Mouse (Mus musculus) neural tube, embryonic 11.5 days (tissue): ENCODE measurements around the gene Pitpnm2. TPM values are rescaled to one million over a fixed set of nuclear protein-coding genes. Genes with fewer than 3 reads are reported as not detected.

Experiments
- ATAC-seq: fragments of 200-750 bp; cut with Nextera tagmentation; 2 replicates; pipeline ENCODE4 v1.8.0; 2017; ENCODE audit warnings: moderate number of reproducible peaks, mild to moderate bottlenecking, moderate TSS enrichment, moderate library complexity; ENCODE audit not compliant: insufficient read depth, low FRiP score, low TSS enrichment
- DNase-seq: peaks from one replicate; pipeline ENCODE4 v3.0.0-alpha.2; 2015; ENCODE audit warnings: low spot score
- H3K27ac ChIP-seq: fragments of 300-500 bp; sonication (generic); 2 replicates; pipeline ENCODE4 v1.5.1; 2014; ENCODE audit warnings: low read depth, mild to moderate bottlenecking, low read length
- H3K27me3 ChIP-seq: fragments of 300-500 bp; sonication (generic); 2 replicates; pipeline ENCODE4 v1.6.1; 2014; ENCODE audit warnings: mild to moderate bottlenecking, low read length, mixed read lengths; ENCODE audit not compliant: control insufficient read depth, insufficient read depth
- H3K36me3 ChIP-seq: fragments of 300-500 bp; sonication (generic); 2 replicates; pipeline ENCODE4 v1.6.1; 2014; ENCODE audit warnings: mild to moderate bottlenecking, low read length, moderate library complexity, mixed read lengths; ENCODE audit not compliant: control insufficient read depth, insufficient read depth
- H3K4me1 ChIP-seq: fragments of 300-500 bp; sonication (generic); 2 replicates; pipeline ENCODE4 v1.6.1; 2014; ENCODE audit warnings: low read length, mixed read lengths; ENCODE audit not compliant: control insufficient read depth, insufficient read depth
- H3K4me2 ChIP-seq: fragments of 300-500 bp; sonication (generic); 2 replicates; pipeline ENCODE4 v1.6.1; 2014; ENCODE audit warnings: low read depth, mild to moderate bottlenecking, moderate library complexity
- H3K4me3 ChIP-seq: fragments of 300-500 bp; sonication (generic); 2 replicates; pipeline ENCODE4 v1.5.1; 2014; ENCODE audit warnings: low read depth, low read length
- H3K9ac ChIP-seq: fragments of 300-500 bp; sonication (generic); 2 replicates; pipeline ENCODE4 v1.6.1; 2014; ENCODE audit warnings: mild to moderate bottlenecking, low read length
- H3K9me3 ChIP-seq: fragments of 300-500 bp; sonication (generic); 2 replicates; pipeline ENCODE4 v1.6.1; 2016; ENCODE audit warnings: low read length; ENCODE audit not compliant: control insufficient read depth
- WGBS: fragments of 180-500 bp; shearing (Covaris S2); extraction: QIAGEN DNeasy Blood & Tissue Kit; methylation state at CpG from one replicate; pipeline ENCODE4 v1.1.7; 2014; 5-methylcytosine and 5-hydroxymethylcytosine counted together
- polyA plus RNA-seq: library from polyadenylated mRNA; unstranded; fragments of >200 nt; fragmentation: Nextera tagmentation; extraction: Ambion mirVana; gene quantifications from 2 replicates; pipeline ENCODE4 v1.2.1, GENCODE M21; 2014

Gene Pitpnm2
- polyA plus RNA-seq, 1 experiment from 2014 or later, result 5.5 TPM

DNA sequence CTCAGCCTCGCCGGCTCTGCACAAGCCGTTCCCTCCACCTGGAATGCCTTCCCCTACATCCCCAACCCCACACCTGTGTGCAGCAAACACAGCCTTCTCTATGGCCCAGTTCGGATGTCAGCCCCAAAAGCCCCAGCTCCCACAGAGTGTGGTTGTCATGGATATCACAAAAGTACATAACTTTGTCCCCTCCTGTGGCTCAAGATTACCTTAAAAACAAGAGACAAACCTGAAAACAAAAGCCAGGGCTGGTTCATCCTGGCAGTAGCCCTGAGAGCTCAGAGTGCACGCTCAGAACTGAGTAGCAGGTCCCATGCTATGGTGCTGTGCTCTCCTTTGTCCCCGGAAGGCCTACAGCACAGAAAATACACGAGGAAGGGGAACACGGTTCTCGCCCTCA is 44.3 kb downstream of the Pitpnm2 start:
- no peak overlapping the region for H3K27ac ChIP-seq
- peaks cover 12% of the 10 kb centered on the region for H3K4me1 ChIP-seq
- H3K9ac ChIP-seq, result no peak overlapping the region
- no peak overlapping the region for H3K4me2 ChIP-seq
- H3K9me3 ChIP-seq, result no peaks in the 10 kb centered on the region
- no peaks in the 10 kb centered on the region for H3K36me3 ChIP-seq
- 72% methylated on average over 9 of the region's 9 CpGs for WGBS
- H3K4me3 ChIP-seq, result no peak overlapping the region
- ATAC-seq (no peak), DNase-seq (no peak)
- H3K27me3 ChIP-seq, result no peaks in the 10 kb centered on the region

DNA sequence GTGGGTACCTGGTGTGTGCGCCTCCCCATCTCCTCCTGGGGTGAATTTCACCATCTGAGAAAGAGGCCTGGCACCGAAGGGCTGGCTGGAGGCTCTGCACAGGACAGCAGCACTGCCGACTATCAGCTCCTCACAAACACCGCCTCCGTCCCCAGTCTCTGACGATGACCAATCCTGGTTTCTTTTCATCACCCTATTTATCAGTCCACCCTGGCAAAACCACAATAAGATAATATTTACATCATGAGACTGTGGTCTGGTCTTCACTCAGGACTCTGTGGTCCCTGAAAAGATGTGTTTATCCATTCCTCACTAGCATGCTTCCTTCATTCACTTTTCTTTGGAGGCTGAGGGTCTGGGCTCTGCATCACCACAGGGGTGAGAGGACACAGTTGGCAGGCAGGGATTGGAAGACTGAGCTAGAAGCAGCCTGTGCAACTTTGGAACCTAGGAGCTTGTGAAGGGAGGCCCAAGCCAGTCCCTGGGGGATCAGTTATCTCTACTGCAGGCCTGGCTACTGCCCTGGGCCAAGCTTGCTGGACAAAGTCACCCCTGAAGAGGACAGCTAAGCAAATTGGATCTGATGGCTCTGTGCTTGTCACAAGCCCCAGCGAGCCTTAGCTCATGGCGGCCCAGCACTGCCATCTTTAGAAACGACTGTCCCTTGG is 45.3 kb downstream of the Pitpnm2 start:
- no peak overlapping the region for H3K27ac ChIP-seq
- ATAC-seq (no peak), DNase-seq (no peak)
- 90% methylated on average over 9 of the region's 9 CpGs for WGBS
- no peaks in the 10 kb centered on the region for H3K9me3 ChIP-seq
- H3K4me2 ChIP-seq, result no peak overlapping the region
- H3K36me3 ChIP-seq, result no peaks in the 10 kb centered on the region
- no peaks in the 10 kb centered on the region for H3K27me3 ChIP-seq
- H3K4me3 ChIP-seq, result no peak overlapping the region
- H3K4me1 ChIP-seq, result peaks cover 10% of the 10 kb centered on the region
- H3K9ac ChIP-seq, result no peak overlapping the region

DNA sequence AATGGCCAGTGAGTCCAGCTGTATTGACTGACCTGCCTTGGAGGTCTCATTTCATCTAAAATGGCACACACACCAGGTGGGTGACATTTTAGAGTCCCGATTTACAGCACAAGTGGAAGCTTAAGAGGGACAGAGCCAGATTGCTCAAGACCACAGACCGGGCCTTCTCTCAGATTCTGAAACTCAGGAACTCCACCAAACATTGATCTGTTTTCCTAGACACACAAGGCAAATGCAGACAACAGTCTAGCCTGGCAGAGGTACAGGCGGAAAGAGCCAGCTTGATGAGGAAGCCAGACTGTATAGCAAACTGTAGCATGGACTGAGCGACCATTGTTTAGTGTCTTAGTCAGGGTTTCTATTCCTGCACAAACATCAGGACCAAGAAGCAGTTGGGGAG is 46.3 kb downstream of the Pitpnm2 start:
- no peak overlapping the region for H3K4me3 ChIP-seq
- H3K9me3 ChIP-seq, result no peaks in the 10 kb centered on the region
- H3K4me2 ChIP-seq, result no peak overlapping the region
- DNase-seq (no peak), ATAC-seq (no peak)
- H3K27ac ChIP-seq, result no peak overlapping the region
- 84% methylated on average over 4 of the region's 4 CpGs for WGBS
- no peaks in the 10 kb centered on the region for H3K36me3 ChIP-seq
- H3K4me1 ChIP-seq, result peaks cover 10% of the 10 kb centered on the region
- H3K9ac ChIP-seq, result no peak overlapping the region
- no peaks in the 10 kb centered on the region for H3K27me3 ChIP-seq

GRCm38 (mm10) chr5:124202071-124202470 is 47.5 kb downstream of the Pitpnm2 start:
- WGBS, result 67% methylated on average over 4 of the region's 4 CpGs
- no peaks in the 10 kb centered on the region for H3K9me3 ChIP-seq
- no peak overlapping the region for H3K27ac ChIP-seq
- DNase-seq (no peak), ATAC-seq (no peak)
- no peaks in the 10 kb centered on the region for H3K27me3 ChIP-seq
- H3K36me3 ChIP-seq, result no peaks in the 10 kb centered on the region
- H3K4me1 ChIP-seq, result peaks cover 7% of the 10 kb centered on the region
- H3K9ac ChIP-seq, result no peak overlapping the region
- no peak overlapping the region for H3K4me3 ChIP-seq
- H3K4me2 ChIP-seq, result no peak overlapping the region

DNA sequence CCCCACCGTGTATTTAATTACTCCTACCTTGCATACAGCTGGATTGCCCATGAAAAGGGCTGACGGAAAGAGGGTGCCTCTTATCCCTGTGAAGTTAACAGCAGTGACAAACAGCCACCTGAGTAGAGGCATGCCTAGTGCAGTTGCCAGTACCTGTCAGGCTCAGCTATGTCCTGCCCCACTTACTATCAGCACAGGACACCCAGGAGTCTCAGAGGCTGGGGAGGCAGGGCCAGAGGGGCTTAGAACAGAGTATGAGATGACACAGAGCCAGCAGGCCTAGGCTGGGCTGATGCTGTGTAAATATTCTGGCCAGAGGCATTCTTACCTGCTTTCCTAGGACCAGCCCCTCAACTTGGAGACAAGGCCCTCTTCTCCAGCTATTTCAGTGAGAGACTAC is 48.0 kb downstream of the Pitpnm2 start:
- ATAC-seq (no peak), DNase-seq (no peak)
- Histone ChIP-seq H3K27ac (no peak overlapping the region), H3K4me3 (no peak overlapping the region), H3K4me1 (peaks cover 3% of the 10 kb centered on the region), H3K9ac (no peak overlapping the region), H3K9me3 (no peaks in the 10 kb centered on the region), H3K36me3 (no peaks in the 10 kb centered on the region), H3K4me2 (no peak overlapping the region), H3K27me3 (no peaks in the 10 kb centered on the region)
- 86% methylated on average over 2 of the region's 2 CpGs for WGBS

DNA sequence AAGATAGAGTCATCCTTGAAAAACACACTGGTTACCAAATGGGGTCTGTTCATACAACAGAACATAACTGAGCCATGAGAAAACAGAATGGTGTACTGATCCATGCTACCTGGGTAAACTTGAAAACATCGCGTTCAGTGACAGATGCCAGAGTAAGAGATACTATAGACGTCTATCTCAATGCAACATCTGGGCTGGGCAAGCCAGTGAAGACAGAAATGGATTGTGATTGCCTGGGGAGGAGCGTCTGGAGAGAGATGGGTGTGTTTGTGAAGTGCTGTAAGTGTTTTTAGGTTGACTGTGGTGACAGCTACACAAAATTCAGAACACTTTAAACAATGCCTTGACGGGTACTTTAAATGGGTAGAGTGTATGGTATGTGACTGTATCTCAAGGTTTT is 48.7 kb downstream of the Pitpnm2 start:
- Histone ChIP-seq H3K36me3 (no peaks in the 10 kb centered on the region), H3K27me3 (no peaks in the 10 kb centered on the region), H3K9ac (no peak overlapping the region), H3K4me3 (no peak overlapping the region), H3K4me1 (peaks cover 3% of the 10 kb centered on the region; the same call in 1 of the 2 replicates), H3K4me2 (no peak overlapping the region), H3K9me3 (no peaks in the 10 kb centered on the region), H3K27ac (no peak overlapping the region)
- WGBS, result 79% methylated on average over 5 of the region's 5 CpGs
- ATAC-seq, result no peak
- DNase-seq, result no peak

DNA sequence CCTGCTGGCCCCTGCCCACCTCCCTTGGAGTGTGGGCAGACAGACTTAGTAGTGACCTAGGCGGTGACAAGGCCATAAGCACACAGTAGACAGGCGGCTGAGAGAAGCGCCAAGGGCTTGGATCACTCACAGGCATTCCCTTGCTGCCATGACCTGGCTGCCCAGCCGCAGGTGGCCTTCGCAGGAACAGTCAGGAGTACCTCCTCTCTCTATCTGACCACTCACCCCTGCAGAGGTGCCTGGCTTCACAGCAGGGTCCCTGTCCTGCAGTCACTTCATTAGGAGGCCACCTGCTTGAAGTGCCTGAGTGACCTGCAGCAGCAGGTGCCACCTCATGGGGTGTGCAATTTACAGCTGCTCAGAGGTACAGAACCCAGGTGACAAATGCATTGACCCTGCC is 50.4 kb downstream of the Pitpnm2 start:
- WGBS, result 67% methylated on average over 5 of the region's 5 CpGs
- no peaks in the 10 kb centered on the region for H3K27me3 ChIP-seq
- H3K9me3 ChIP-seq, result no peaks in the 10 kb centered on the region
- H3K36me3 ChIP-seq, result no peaks in the 10 kb centered on the region
- H3K4me1 ChIP-seq, result no peaks in the 10 kb centered on the region
- no peak overlapping the region for H3K9ac ChIP-seq
- DNase-seq, result no peak
- no peak overlapping the region for H3K4me3 ChIP-seq
- no peak for ATAC-seq
- no peak overlapping the region for H3K27ac ChIP-seq
- no peak overlapping the region for H3K4me2 ChIP-seq

GRCm38 (mm10) chr5:124198473-124198872 is 51.1 kb downstream of the Pitpnm2 start:
- Histone ChIP-seq H3K4me3 (no peak overlapping the region), H3K9me3 (no peaks in the 10 kb centered on the region), H3K4me2 (no peak overlapping the region), H3K4me1 (no peaks in the 10 kb centered on the region), H3K36me3 (no peaks in the 10 kb centered on the region), H3K27me3 (no peaks in the 10 kb centered on the region), H3K27ac (no peak overlapping the region), H3K9ac (no peak overlapping the region)
- DNase-seq (no peak), ATAC-seq (no peak)
- 82% methylated on average over 7 of the region's 7 CpGs for WGBS

DNA sequence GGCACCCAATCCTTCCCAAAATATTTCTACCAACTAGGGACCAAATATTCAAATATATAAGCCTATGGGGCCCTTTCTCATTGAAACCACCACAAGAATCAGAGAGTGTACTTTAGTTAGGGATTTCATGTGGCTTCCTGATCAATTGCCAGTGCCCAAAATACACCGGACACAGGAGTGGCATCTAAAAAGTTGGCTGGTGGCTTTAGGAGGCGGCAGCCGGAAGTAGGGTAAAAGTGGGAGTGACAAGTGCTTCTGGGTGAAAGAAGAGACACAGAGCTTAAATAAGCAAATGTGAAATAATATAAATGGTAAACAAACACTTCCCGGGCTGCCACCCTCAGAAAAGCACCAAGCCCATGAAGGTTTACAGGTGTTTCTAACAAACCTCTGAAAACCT is 53.5 kb downstream of the Pitpnm2 start:
- WGBS, result 97% methylated on average over 4 of the region's 4 CpGs
- no peaks in the 10 kb centered on the region for H3K27me3 ChIP-seq

More for the DNA sequence above, 53.5 kb downstream of the Pitpnm2 start:
- Histone ChIP-seq H3K4me3 (no peak overlapping the region), H3K9me3 (no peaks in the 10 kb centered on the region), H3K4me2 (no peak overlapping the region), H3K9ac (no peak overlapping the region), H3K4me1 (peaks cover 3% of the 10 kb centered on the region; the same call in 1 of the 2 replicates), H3K36me3 (no peaks in the 10 kb centered on the region), H3K27ac (no peak overlapping the region)
- ATAC-seq (no peak), DNase-seq (no peak)
